Mouse (Mus musculus) layer of hippocampus, postnatal 10 days (tissue): ENCODE measurements around the gene Lipc. TPM values are rescaled to one million over a fixed set of nuclear protein-coding genes. Genes with fewer than 3 reads are reported as not detected.

Experiments used
- DNase-seq, 2 experiments: peaks; one replicate each; pipeline ENCODE4 v3.0.0; 2021; ENCODE audit warnings: low spot score in 2 of 2
- total RNA-seq, 2 experiments: library from RNA; stranded (reverse); gene quantifications; 2 replicates each; pipeline ENCODE4 v1.2.3; 2021

Gene Lipc
- total RNA-seq, 2 experiments from 2014 or later = 0.82 to 1.1 TPM

GRCm38 (mm10) chr9:70958381-70958780 lies 6.4 kb upstream of the Lipc start:
- DNase-seq = no peak

DNA sequence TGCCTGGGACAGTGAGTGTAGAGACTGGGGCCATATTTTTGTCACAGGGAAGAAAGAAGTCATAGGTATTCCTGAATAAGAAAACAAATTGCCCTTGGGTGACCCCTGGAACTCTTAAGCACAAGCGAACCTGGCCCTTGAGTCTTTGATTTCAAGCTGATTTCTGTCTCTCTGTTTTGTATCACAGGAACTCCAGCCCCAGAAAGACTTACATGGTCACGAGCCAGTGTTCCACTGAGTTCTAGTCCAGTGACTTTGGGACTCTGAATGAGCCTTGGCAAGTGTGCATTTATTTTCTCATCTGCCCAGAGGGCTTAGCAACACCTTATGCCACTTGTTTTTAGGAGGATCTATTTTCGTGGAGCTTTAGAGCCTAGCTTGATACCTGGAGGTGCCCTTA lies 5.7 kb upstream of the Lipc start:
- DNase-seq = no peak

GRCm38 (mm10) chr9:70954226-70954625 lies 2.2 kb upstream of the Lipc start:
- DNase-seq = no peak

DNA sequence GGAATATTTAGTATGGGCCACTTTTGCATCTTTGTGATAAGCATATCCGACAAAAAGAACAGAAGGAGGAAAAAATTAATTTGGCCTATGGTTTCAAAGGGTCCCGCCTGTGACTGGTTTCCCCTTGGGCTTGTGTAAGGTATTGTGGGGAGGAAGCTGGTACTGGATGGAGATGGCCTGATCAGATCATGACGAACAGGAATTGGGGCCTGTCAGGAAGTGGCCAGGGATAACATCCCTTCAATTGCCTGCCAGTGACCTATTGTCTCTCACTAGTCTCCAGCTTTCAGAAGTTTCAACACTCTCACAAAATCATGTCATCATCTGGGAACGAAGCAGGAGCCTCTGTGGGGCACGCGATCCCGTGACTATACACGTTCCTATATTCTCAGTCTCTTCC lies 2.7 kb downstream of the Lipc start:
- no peak for DNase-seq

GRCm38 (mm10) chr9:70947312-70947711 lies 4.7 kb downstream of the Lipc start:
- DNase-seq = no peak

GRCm38 (mm10) chr9:70942686-70943333 lies 9.2 kb downstream of the Lipc start:
- DNase-seq = no peak

GRCm38 (mm10) chr9:70939752-70940501 lies 12.1 kb downstream of the Lipc start:
- no peak for DNase-seq

- DNase-seq = no peak
Measured at GRCm38 (mm10) chr9:70938850-70939249, 13.2 kb downstream of the Lipc start.

GRCm38 (mm10) chr9:70938134-70938533 lies 13.9 kb downstream of the Lipc start:
- no peak for DNase-seq

GRCm38 (mm10) chr9:70934587-70935295 lies 17.3 kb downstream of the Lipc start:
- no peak for DNase-seq

GRCm38 (mm10) chr9:70930641-70931020 lies 21.4 kb downstream of the Lipc start:
- DNase-seq = no peak

DNA sequence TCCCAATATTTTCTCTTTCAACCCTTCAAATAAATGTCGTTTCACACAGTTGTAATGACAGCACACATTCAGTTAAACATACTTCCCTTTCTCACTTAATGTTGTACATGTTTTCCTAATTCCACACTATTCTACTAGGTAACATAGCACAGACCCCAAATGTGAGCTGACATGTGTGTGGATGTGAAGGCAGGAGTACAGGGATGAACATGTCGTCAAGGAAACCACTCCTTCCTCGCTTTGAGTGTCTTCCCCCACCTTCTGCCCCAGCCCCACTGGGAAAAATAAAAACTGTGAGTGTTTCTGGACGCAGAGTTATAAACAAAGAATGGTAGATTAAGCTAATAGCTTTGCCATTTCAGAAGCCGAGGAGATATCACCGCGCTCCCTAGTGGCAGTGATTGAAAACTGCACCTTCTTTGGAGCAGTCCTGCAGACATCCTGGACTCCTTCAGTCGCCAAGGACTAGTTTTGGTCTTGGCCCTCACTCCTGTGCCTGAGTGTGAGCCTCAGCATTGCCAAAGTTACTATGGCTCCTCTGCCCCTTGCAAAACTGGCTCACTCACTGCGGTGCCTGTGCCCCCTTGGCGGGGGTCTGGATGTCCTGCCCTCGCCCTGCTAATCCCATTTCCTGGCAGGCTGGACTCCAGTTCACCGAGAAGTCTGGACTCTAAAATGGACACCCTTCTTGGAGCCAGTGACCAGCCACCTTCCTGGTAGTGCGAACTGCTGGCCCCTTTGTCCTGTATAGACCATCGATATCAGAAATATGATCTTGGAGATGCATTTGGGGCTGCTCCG lies 22.0 kb downstream of the Lipc start:
- peak; percentile 62 to 68 for DNase-seq

- no peak for DNase-seq
Measured at GRCm38 (mm10) chr9:70928472-70928871, 23.6 kb downstream of the Lipc start.

- DNase-seq = no peak
Measured at GRCm38 (mm10) chr9:70927701-70928100, 24.3 kb downstream of the Lipc start.

- no peak for DNase-seq
Measured at GRCm38 (mm10) chr9:70926820-70927588, 25.0 kb downstream of the Lipc start.

GRCm38 (mm10) chr9:70925225-70925624 lies 26.8 kb downstream of the Lipc start:
- no peak for DNase-seq

GRCm38 (mm10) chr9:70924763-70925162 lies 27.3 kb downstream of the Lipc start:
- no peak for DNase-seq

- DNase-seq = peak; percentile 32 to 44
Measured at GRCm38 (mm10) chr9:70921781-70922565, 30.1 kb downstream of the Lipc start.

DNA sequence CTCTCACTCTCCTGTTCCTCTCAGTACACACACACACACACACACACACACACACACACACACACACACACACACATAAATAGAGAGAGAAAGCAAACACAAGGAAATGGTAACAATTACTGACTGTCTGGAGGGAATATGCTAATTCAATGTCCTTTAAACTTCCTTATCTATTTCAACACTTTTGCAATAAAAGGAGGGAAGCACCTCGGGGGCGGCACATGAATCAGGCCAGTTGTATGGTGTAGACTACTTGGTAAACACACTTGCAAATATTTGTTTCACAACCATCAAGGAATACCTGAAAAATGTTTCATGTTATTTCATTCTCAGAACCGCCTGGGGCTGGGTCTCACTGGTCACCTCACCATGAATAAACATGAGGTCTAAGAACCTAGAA lies 30.9 kb downstream of the Lipc start:
- DNase-seq = no peak

GRCm38 (mm10) chr9:70919271-70919670 lies 32.8 kb downstream of the Lipc start:
- no peak for DNase-seq
